Mouse (Mus musculus): ENCODE results near the gene Dnajc14. TPM values are rescaled to one million over a fixed set of nuclear protein-coding genes. Genes with fewer than 3 reads are reported as not detected.

Gene Dnajc14
- total RNA-seq, 1 experiment from 2014 or later = 87.9 TPM

Other genes starting within 250 kb of the Dnajc14 start
- 47.6 and 55.1 TPM in 2 replicates for gene Pa2g4, start 238.1 kb upstream of the Dnajc14 start, total RNA-seq (2017)
- gene Erbb3, start 214.4 kb upstream of the Dnajc14 start, total RNA-seq (2017) = 1.3 and 1.6 TPM in 2 replicates
- gene Rps26, start 177.3 kb upstream of the Dnajc14 start, total RNA-seq (2017) = 404 and 420 TPM in 2 replicates
- gene Ikzf4, start 158.1 kb upstream of the Dnajc14 start, total RNA-seq (2017) = 0.35 TPM in 1 of 2 replicates, not detected in the other
- 4.3 and 6.2 TPM in 2 replicates for gene Suox, start 130.0 kb upstream of the Dnajc14 start, total RNA-seq (2017)
- gene Rab5b, start 107.8 kb upstream of the Dnajc14 start, total RNA-seq (2017) = 129 and 132 TPM in 2 replicates
- not detected in 2 replicates for gene Pmel, start 99.9 kb upstream of the Dnajc14 start, total RNA-seq (2017)
- 38.6 and 40.6 TPM in 2 replicates for gene Cdk2, start 99.0 kb upstream of the Dnajc14 start, total RNA-seq (2017)
- gene Dgka, start 59.2 kb upstream of the Dnajc14 start, total RNA-seq (2017) = 264 and 290 TPM in 2 replicates
- 56.3 and 57.8 TPM in 2 replicates for gene Pym1, start 56.2 kb upstream of the Dnajc14 start, total RNA-seq (2017)
- gene Mmp19, start 13.2 kb upstream of the Dnajc14 start, total RNA-seq (2017) = 4.2 and 4.4 TPM in 2 replicates
- 7.9 and 8.0 TPM in 2 replicates for gene Tmem198b, start 308 bp downstream of the Dnajc14 start, total RNA-seq (2017)
- 77.9 and 106 TPM in 2 replicates for gene Sarnp, start 13.3 kb downstream of the Dnajc14 start, total RNA-seq (2017)
- 20.0 TPM in 2 replicates for gene Ormdl2, start 17.6 kb downstream of the Dnajc14 start, total RNA-seq (2017)
- 19.9 and 22.1 TPM in 2 replicates for gene Gdf11, start 87.7 kb downstream of the Dnajc14 start, total RNA-seq (2017)
- gene Cd63, start 96.9 kb downstream of the Dnajc14 start, total RNA-seq (2017) = 22.8 and 30.5 TPM in 2 replicates
- gene Rdh5, start 118.8 kb downstream of the Dnajc14 start, total RNA-seq (2017) = 7.4 and 9.5 TPM in 2 replicates
- gene Bloc1s1, start 120.0 kb downstream of the Dnajc14 start, total RNA-seq (2017) = 58.3 and 85.6 TPM in 2 replicates
- 0.25 and 0.35 TPM in 2 replicates for gene Itga7, start 129.8 kb downstream of the Dnajc14 start, total RNA-seq (2017)
- not detected in 2 replicates for gene Mettl7b, start 156.9 kb downstream of the Dnajc14 start, total RNA-seq (2017)
- 0.12 TPM in 1 of 2 replicates, not detected in the other for gene Olfr9, start 185.4 kb downstream of the Dnajc14 start, total RNA-seq (2017)
- not detected in 2 replicates for gene Olfr763, start 206.7 kb downstream of the Dnajc14 start, total RNA-seq (2017)
- not detected in 2 replicates for gene Olfr764-ps1, start 235.8 kb downstream of the Dnajc14 start, total RNA-seq (2017)
- not detected in 2 replicates for gene Olfr765, start 245.9 kb downstream of the Dnajc14 start, total RNA-seq (2017)